Mouse (Mus musculus) cerebellum, adult 2 months (tissue): ENCODE data around the gene B430306N03Rik.

Source experiments
- CTCF ChIP-seq: fragments of 200-500 bp; IDR thresholded peaks from 2 replicates; pipeline ENCODE4 v1.5.1; 2011; ENCODE audit warnings: low read depth, mild to moderate bottlenecking, control low read depth, low read length, moderate library complexity, borderline replicate concordance; ENCODE audit not compliant: insufficient read depth
- POLR2A ChIP-seq: fragments of 200-500 bp; IDR thresholded peaks from 2 replicates; pipeline ENCODE4 v1.6.1; 2011; ENCODE audit warnings: low read length, control low read depth, borderline replicate concordance; ENCODE audit not compliant: insufficient read depth

GRCm38 (mm10) chr17:48357892-48358291 is 42.0 kb downstream of the B430306N03Rik start:
- no peak for TF ChIP-seq CTCF
- TF ChIP-seq POLR2A, result no peak
